Mouse (Mus musculus) embryonic facial prominence, embryonic 10.5 days (tissue): ENCODE results near the gene Rnasel. TPM values are rescaled to one million over a fixed set of nuclear protein-coding genes. Genes with fewer than 3 reads are reported as not detected.

ENCODE experiments used
- DNase-seq: peaks from one replicate; pipeline ENCODE4 v3.0.0-alpha.2; 2017; ENCODE audit warnings: low spot score
- H3K27ac ChIP-seq: fragments of 300-500 bp; sonication (generic); replicated peaks from 2 replicates; pipeline ENCODE4 v1.5.1; 2016; ENCODE audit warnings: mild to moderate bottlenecking
- H3K27me3 ChIP-seq: fragments of 300-500 bp; sonication (generic); replicated peaks from 2 replicates; pipeline ENCODE4 v1.6.1; 2016; ENCODE audit warnings: low read depth, mild to moderate bottlenecking; ENCODE audit not compliant: poor library complexity, severe bottlenecking
- H3K36me3 ChIP-seq: fragments of 300-500 bp; sonication (generic); replicated peaks from 2 replicates; pipeline ENCODE4 v1.6.1; 2016; ENCODE audit warnings: mild to moderate bottlenecking, moderate library complexity
- H3K4me1 ChIP-seq: fragments of 300-500 bp; sonication (generic); 2 replicates; pipeline ENCODE4 v1.6.1; 2016
- H3K4me3 ChIP-seq: fragments of 300-500 bp; sonication (generic); 2 replicates; pipeline ENCODE4 v1.5.1; 2016; ENCODE audit warnings: mild to moderate bottlenecking, moderate library complexity
- H3K9me3 ChIP-seq: fragments of 300-500 bp; sonication (generic); 2 replicates; pipeline ENCODE4 v1.6.1; 2016; ENCODE audit warnings: mild to moderate bottlenecking
- WGBS: fragments of 180-500 bp; shearing (Covaris S2); methylation state at CpG from one replicate; pipeline ENCODE4 v1.1.7; 2016; 5-methylcytosine and 5-hydroxymethylcytosine counted together
- polyA plus RNA-seq: library from polyadenylated mRNA; unstranded; fragments of >200 nt; fragmentation: Nextera tagmentation; extraction: Ambion mirVana; gene quantifications from 2 replicates; pipeline ENCODE4 v1.2.1, GENCODE M21; 2016

Gene Rnasel
- polyA plus RNA-seq, 1 experiment from 2014 or later, result 9.5 TPM

- 73% methylated on average over 4 of the region's 4 CpGs for WGBS
- Histone ChIP-seq H3K27ac (no peak overlapping the region), H3K9me3 (no peaks in the 10 kb centered on the region), H3K36me3 (no peaks in the 10 kb centered on the region), H3K4me1 (no peaks in the 10 kb centered on the region), H3K4me3 (no peak overlapping the region), H3K27me3 (no peaks in the 10 kb centered on the region)
- no peak for DNase-seq
These were observed 36.4 kb downstream of the Rnasel start for GRCm38 (mm10) chr1:153785608-153786007.

GRCm38 (mm10) chr1:153790708-153791107, 41.5 kb downstream of the Rnasel start:
- no peaks in the 10 kb centered on the region for H3K4me1 ChIP-seq
- H3K27ac ChIP-seq, result no peak overlapping the region
- no peak overlapping the region for H3K4me3 ChIP-seq
- no peaks in the 10 kb centered on the region for H3K27me3 ChIP-seq
- H3K9me3 ChIP-seq, result no peaks in the 10 kb centered on the region
- no peaks in the 10 kb centered on the region for H3K36me3 ChIP-seq
- 61% methylated on average over 2 of the region's 2 CpGs for WGBS
- no peak for DNase-seq

GRCm38 (mm10) chr1:153794241-153794640, 45.0 kb downstream of the Rnasel start:
- no peaks in the 10 kb centered on the region for H3K36me3 ChIP-seq
- H3K27me3 ChIP-seq, result no peaks in the 10 kb centered on the region
- no peak for DNase-seq
- H3K4me1 ChIP-seq, result no peaks in the 10 kb centered on the region
- WGBS, result 83% methylated on average over 3 of the region's 3 CpGs
- H3K27ac ChIP-seq, result no peak overlapping the region
- H3K9me3 ChIP-seq, result no peaks in the 10 kb centered on the region
- H3K4me3 ChIP-seq, result no peak overlapping the region

GRCm38 (mm10) chr1:153802691-153803090, 53.5 kb downstream of the Rnasel start:
- Histone ChIP-seq H3K36me3 (no peaks in the 10 kb centered on the region), H3K4me1 (no peaks in the 10 kb centered on the region), H3K4me3 (no peak overlapping the region), H3K27me3 (no peaks in the 10 kb centered on the region), H3K9me3 (no peaks in the 10 kb centered on the region), H3K27ac (no peak overlapping the region)
- 88% methylated on average over 7 of the region's 7 CpGs for WGBS
- no peak for DNase-seq

GRCm38 (mm10) chr1:153803530-153803929, 54.3 kb downstream of the Rnasel start:
- Histone ChIP-seq H3K27me3 (no peaks in the 10 kb centered on the region), H3K4me3 (no peak overlapping the region), H3K4me1 (no peaks in the 10 kb centered on the region), H3K36me3 (no peaks in the 10 kb centered on the region), H3K9me3 (no peaks in the 10 kb centered on the region), H3K27ac (no peak overlapping the region)
- no peak for DNase-seq
- 78% methylated on average over 8 of the region's 8 CpGs for WGBS

GRCm38 (mm10) chr1:153807390-153807993, 58.3 kb downstream of the Rnasel start:
- H3K36me3 ChIP-seq, result no peaks in the 10 kb centered on the region
- no peaks in the 10 kb centered on the region for H3K9me3 ChIP-seq
- H3K4me3 ChIP-seq, result no peak overlapping the region
- H3K27ac ChIP-seq, result no peak overlapping the region
- H3K4me1 ChIP-seq, result no peaks in the 10 kb centered on the region
- WGBS, result 55% methylated on average over 13 of the region's 13 CpGs
- peak; percentile 46 for DNase-seq
- no peaks in the 10 kb centered on the region for H3K27me3 ChIP-seq

Other genes with a start within 250 kb of the Rnasel start
- 6.7 and 7.8 TPM in 2 replicates for gene Npl, start 199.4 kb upstream of the Rnasel start, polyA plus RNA-seq
- gene Rgs8, start 96.4 kb upstream of the Rnasel start, polyA plus RNA-seq, result 2.3 and 2.6 TPM in 2 replicates
- 7.9 and 9.5 TPM in 2 replicates for gene Rgs16, start 9.1 kb upstream of the Rnasel start, polyA plus RNA-seq
- 0.07 TPM in 1 of 2 replicates, not detected in the other for gene Rgsl1, start 94.7 kb downstream of the Rnasel start, polyA plus RNA-seq
- gene Teddm1b, start 124.9 kb downstream of the Rnasel start, polyA plus RNA-seq, result 0.74 and 0.96 TPM in 2 replicates
- gene Teddm1a, start 142.3 kb downstream of the Rnasel start, polyA plus RNA-seq, result not detected in 2 replicates
- 120 and 129 TPM in 2 replicates for gene Glul, start 150.5 kb downstream of the Rnasel start, polyA plus RNA-seq
- 0.45 and 0.50 TPM in 2 replicates for gene Teddm2, start 150.8 kb downstream of the Rnasel start, polyA plus RNA-seq